Mouse (Mus musculus) ovary, adult 18-20 months (tissue): ENCODE measurements at regions not wholly inside any gene's neighbourhood (a gene's known extent, or its start where the extent isn't known, plus 50 kb on each side); places are given as distances from the start of the nearest gene placed in this dataset.

Experiments used
- DNase-seq: peaks from one replicate; pipeline ENCODE4 v3.0.0; 2022; ENCODE audit warnings: low spot score, mixed read lengths

DNA sequence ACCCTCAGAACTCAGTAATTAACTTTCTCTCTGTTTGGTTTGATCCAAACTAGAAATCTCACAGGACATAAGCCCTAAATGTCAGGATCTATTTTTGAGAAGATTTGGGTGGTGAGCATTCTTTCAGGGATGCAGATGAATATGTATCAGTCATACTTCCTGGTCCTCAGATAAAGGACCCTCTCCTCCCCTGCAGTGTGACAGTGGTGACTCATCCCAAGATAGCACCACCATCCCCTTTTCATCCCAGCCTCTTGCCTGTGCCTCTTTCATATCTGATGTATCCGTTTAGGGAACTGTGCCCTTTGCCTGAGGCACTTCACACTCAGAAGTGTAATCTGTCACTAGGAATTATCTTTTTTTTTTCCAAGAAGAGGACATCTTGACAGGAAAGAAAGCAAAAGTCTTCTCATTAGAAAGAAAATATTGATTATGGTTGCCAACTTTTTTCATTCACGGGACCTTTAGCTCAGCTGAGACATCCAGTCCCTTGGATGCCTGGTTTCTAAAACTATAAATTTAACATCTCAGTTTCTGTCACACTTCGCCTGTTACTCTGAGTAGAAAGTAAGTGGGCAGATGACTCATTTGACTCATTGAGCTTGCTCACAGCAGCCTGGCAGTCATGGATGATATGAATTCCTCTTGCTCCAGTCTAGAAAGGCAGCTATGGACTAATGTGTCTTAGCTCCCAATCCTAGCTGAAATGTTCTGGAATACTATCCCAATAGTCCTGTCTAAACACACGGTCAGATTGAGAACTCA is 284.1 kb upstream of the Mctp2 start:
- DNase-seq: no peak

DNA sequence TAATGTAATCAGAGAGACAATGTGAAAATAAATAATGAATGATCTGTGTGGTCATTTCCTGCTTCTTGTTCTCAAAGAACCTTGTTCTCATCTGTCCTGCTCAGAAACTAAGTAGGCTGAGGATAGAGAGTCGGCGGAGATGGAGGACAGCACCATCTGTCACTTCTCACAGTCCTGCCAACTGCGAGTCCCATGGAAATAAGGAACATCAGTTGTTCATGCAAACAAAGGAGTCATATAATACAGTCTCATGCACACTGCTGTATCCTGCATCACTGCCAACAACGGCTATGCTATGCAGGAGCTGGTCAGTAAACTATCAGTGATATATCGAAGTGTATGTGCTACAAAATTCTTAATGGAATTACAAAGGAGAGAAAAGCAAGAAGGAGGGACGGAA is 285.7 kb upstream of the Mctp2 start:
- DNase-seq: no peak

DNA sequence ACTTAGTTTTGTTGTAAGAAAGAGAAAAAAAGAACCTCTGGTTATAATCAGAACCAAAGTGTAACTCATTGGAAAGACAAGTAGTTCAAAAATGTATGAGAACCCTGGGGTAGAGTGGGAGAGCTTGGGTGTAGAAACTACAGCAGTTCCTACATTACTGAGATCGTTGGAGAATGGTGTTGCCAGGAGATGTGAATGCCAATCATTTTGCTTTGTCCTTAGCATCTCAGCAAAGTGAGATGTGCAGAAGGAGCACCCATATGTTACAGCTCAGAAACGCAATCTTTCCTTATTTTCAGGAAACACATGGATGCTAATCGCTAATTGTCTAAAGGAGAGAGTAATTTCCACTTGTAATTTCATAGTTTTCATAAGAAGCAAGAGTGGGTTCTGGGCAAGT is 286.2 kb upstream of the Mctp2 start:
- DNase-seq: no peak

DNA sequence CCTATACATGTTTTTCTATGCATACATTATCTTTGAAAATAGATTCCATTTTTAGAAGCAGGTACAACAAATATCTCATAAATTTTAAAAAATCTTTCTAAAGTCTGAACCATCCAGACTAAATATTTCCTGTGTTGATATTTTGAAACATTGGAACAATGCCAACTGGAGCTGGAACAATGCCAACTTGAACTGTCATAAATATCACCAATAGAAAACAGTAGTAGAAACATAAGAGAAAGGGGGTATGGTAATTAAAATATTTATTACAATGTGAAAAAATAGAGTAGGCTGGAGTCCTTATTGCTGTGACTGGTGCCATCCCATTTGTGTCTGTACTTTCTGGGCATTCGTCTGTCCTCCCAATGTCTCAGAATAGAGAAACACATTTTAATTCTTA is 286.9 kb upstream of the Mctp2 start:
- no peak for DNase-seq

DNA sequence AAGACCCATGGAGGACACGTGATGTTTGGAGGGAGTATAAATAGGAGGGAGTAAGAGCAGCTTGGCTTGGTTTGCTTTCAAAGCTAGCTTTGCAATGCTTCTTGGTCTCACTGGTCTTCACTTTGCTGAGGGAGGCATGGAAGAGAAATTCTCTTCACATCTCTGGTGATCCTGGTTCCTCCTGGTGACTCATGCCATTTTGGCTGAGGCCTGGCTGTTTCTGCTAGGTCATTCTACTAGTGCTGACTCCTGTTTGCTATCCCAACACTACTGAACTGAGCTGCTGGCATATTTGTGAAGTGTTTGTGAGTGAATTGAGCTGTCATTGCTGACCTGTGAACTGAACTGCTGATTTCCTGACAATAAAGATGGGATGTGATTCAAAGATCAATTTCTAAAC is 288.3 kb upstream of the Mctp2 start:
- DNase-seq: no peak

DNA sequence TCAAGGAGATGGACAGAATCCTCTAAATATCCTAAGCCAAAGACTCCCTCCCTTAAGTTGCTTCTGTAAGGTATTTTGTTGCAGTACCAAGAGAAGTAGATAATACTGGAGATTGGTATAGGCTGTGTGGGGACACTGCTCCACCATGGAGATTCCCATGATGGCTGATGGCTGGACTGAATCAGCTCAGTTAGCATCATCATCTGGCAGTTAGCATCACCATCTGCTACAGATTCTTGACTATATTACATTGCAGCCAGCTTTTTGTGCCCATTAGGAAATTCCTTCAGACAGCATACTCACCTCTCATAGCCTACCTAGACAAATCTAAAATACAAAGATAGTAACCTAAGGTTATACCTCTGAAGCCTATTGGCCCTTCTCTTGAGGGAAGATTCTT is 290.6 kb upstream of the Mctp2 start:
- no peak for DNase-seq

DNA sequence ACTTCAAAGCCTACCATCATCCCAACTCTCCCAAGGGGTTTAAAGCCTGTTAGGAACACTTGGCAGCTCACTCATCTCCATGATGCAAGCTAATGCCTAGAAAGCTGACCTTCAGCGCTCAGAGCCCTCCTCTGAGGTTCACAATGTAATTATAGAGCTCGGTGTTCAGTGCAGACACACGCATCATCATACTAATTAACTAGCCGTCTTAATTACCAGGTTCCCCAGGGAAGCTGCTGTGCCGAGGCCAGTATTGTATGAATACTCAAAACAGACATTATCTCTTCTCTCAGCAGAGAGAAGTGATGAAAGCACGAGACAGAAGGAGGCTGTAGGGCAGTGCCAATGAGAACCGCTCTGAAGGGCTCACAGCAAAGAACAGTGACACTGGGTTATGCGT is 295.5 kb upstream of the Mctp2 start:
- DNase-seq: no peak

DNA sequence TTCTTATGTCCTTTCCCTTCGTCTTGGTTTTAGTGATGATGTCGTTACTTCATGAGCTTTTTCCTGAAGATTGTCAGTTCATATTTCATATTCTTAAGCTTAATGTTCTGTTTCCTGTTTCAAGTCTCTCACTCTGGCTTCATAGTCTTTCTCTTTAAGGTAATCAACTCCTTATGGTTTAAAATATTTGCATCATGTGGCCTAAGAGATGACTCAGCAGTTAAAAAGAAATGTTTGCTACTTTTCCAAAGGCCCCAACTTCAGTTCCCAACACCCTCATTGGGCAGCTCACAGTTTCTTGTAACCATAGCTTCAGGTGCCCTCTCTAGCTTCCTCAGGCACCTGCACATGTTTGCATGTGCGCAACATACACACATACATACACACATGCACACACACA is 303.4 kb upstream of the Mctp2 start:
- no peak for DNase-seq

DNA sequence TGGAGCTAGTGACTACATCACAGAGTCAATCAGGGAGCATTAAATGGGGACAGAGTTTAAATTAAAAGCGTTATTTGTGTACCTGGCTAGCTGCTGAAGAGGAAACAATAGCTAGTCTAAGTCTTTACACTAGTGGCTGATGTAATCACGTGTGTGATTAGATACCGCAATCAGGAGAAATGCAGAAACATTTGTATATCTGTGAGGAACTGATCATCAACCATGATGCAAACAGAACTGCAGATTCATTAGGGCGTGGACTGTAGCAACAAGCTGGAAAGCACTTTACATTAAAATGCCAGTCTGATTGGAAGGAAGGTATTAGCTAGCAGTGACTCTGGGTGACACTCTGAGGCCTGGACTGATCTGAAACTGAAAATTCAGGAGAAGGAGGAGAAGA is 308.8 kb upstream of the Mctp2 start:
- no peak for DNase-seq

DNA sequence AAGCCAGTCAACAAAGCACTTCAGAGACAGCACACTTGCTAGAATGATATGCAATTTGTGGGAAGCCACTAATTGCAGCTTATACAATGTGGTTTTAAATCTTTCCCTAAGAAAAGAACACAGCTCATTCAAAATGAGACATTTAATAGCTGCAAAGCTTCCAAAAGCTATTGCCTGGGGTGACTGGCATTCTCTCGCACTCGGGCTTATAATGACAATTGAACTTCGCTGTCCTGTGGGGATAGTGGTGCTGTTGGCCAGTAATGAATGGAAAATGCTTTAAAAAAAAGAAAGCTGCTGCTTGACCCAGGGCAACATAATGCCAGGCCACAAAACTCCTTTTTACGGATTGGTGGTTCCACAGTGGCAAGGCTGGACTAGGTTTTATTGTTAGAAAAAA is 321.0 kb upstream of the Mctp2 start:
- no peak for DNase-seq

DNA sequence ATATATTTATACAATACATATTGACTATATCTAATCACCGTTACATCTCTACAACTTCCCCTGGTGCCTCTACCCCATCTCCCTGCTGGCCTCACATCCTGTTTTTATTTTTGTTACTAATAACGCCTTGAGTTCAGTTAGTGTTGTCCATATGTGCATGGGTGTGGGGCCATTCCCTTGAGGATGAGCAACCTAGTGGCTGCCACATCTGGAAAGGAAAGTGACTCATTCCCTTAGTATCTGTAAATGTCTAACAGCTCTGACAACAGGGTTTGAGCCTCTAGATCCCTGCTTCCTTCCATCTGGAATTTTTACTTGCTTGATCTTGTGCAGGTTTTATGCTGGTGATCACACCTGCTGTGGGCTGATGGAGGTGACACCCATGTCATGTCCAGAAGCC is 333.2 kb upstream of the Mctp2 start:
- DNase-seq: no peak

DNA sequence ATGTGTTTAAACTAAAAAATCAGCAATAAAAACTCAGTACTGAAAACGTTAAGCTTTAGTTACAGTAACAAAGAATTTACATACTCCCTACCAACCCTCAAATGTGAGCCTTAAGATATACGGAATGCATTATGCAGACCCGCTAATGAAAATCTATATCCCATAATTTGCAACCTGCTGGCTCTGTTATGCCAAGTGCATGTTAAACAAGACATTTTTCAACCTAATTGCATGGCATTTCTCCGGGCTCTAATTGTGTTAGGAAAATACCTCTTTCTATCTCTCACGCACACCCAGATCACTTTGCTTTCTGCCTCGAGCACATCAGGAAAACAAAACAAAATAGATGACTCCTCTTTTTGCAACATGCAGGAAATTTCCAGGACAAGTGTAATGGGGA is 368.6 kb upstream of the Mctp2 start:
- DNase-seq: no peak

DNA sequence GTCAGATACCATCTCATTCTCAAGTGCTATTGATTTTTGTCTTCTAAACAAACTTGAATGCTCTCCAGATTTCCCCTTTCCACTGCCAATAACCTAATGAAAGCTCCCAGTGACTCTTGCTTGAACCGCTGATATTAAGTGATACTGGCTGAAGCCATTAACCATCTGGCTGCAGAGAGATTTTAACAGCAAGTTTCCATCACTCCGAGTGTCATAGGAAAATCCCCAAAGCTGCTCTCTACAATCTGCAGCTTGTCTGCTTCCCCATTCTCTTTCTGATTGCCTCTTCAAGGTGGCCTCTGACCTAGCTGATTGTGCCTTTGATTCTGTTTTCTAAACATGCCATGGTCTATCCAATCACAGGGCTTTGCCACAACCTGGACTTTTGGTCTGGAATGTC is 379.4 kb upstream of the Mctp2 start:
- DNase-seq: no peak

DNA sequence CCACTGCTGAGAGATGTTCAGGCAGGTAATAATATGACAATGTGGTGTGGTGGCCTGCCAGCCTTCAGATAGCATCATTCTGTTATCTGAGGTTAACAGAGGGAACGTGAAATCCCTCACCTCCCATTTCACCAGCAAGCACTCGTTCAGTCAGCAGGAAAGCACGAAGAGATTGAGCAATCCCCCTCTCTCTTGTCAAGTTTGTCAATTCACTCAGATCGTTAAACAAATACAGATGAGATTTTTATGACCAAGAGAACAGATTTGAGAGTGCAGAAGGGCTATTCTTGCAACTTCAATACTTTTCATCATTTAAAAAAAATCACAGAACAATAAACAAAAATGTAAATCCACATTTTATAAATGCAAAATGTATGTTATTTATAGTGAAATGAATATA is 380.9 kb upstream of the Mctp2 start:
- DNase-seq: no peak

DNA sequence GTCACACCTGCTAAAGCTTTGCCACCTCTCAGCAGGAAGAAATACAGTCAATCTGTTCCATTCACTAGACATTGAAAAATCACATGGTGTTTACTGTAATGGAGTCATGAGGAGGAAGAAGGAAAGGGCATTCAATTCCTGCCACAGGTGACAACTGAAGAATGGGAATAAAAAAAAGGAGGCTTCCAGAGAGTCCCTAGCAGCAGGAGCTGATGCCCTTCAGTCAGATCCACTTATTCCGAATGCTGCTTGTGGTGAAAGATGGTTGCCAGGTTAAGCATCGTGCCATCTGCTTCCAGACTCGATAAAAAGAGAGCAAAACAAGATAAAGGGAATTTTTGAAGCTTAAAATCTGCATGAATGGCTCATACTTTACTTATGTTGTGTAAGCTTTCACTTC is 385.0 kb upstream of the Mctp2 start:
- no peak for DNase-seq

DNA sequence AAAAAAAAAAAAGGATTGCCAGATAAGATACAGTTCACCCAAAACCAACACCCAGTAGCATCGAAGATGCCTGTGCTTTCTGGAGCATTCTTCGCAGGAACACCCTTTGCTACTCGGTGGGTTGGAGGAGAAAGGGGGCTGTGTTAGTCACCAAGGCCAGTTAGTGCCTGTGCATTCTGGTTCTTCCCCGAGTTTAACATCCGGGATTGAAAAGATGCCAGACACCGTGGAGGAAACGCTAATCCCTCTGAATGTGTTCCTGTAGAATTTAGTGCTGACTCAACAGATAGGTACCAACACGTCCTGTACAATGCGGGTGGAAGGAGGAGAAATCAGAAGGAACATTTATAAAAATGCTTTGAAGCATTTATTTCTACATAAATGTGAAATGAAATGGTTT is 385.5 kb upstream of the Mctp2 start:
- DNase-seq: no peak

DNA sequence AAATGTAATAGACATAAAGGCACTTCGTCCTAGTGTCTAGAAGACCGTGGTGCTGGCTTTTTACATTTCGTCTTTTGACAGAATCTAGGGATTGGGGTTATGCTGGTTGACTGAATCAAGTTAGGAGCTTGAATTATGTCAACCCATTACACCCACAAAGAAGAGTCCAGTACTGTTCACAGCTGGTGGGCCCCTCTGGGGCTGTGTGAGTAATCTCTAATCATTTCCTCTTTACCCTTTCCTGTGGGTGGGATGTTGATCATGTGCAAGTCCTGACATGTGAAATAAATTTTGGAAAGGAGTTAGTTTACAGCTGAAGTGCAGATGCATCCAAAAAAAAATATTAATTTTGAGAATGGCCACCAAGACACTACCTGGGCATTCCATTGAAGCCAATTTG is 390.3 kb upstream of the Mctp2 start:
- DNase-seq: no peak

DNA sequence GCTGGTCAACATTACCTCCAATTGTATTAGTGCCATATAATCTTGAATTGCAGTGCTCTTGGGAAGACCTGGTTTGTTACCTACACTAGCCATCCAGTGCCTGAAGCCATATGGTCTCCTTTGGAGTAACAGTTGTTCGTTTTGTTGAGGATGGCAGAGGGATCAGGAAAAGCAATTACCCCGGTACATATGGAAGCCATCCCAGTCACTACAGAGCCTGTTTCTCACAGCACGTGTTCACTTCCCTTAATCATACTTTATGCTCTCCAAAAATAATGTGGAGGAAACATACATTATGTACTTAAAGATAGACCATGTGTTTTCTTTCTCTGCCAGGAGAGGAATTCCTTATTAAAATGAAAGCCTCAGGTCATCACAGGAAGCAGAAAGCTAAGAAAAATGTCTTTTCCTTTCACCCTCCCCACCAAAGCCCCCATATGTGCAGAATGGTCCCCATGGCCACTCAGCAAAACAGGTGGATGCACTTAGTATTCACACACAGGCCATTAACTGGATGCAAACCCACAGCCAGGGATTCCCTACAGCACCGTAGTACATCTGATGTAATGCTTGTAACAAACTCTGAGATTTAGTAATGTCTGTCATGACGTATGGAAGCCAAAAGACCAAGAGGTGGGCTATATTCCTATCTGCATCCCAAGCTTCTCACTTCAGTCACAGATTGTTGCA is 397.4 kb upstream of the Mctp2 start:
- no peak for DNase-seq

DNA sequence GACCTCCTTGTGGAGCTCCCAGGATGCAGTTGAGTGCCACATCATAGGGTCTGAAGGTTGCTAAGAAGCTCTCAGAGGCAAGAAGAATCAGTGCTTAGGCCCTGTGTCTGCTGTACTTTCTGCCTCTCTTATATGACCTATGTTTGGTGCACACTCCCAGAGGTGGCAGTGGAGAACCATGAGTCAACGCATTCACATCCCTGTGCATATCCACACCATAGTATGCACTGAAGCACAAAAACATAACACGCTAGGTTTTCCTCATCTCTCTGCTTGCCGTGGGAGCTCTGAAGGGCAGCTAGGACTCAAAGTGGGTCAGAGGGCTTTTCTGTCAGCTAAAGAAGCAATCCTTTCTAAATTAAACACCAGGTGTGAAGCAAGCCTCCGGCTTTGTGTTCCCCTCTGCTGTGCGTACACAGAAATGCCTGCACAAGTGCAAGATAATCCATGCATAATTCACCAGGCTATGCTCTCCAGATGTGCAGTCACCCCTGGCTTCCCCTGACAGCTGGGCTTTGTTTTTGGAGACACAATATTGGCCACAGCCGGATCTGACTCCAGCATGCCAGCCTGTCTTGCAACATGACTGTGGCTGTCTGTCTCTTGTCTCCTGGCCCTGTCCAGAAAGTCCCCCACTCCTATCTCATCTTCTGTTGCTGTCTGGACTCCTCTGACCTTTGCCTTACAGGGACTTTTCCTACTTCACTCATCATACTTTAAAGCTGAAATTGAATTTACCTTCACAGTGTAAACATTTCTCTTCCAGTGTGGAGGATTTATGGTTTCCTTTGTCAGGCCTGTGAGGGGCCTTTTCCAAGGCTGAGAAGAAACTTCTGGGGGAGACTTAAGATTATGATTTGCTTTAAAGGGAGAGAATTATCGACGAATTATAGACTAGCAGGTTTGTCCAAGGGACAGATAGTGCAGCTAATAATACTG is 405.1 kb upstream of the Mctp2 start:
- DNase-seq: no peak

DNA sequence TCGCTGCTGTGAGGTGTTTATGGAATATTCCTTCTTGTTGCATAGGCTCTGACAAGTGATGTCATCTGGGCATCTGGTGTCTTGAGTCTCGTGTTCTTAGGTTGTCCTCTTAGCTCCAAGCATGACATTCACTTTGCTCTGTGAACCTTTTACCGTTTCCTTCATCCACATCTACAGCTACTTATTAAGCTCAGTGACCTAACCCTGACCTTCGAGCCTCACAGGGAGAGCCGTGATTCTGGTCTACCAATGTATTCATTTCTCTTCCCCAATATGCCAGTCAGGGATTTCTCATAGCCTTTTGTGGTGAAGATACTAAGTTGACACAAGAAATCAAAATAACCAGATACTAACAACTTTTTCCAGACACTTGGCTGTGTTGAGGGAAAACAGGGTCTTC is 409.0 kb upstream of the Mctp2 start:
- DNase-seq: no peak

DNA sequence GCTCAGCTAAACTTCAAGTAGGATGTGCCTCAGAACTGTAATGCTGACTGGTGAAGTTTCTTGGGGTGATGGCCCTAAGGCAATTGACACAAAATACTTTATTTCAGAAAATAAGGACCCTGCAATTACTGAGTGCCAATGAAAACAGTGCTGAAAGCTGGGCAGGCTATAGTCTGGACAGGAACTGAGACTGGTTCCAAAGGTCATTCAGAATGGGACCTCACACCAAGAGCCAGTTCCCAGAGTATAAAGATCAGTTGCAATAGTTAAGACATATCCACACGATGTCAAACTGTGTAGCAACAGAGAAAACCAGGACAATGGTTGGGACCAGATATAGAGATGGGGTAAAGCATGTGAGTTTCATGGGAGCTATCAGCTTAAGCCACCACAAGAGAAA is 409.6 kb upstream of the Mctp2 start:
- DNase-seq: no peak

DNA sequence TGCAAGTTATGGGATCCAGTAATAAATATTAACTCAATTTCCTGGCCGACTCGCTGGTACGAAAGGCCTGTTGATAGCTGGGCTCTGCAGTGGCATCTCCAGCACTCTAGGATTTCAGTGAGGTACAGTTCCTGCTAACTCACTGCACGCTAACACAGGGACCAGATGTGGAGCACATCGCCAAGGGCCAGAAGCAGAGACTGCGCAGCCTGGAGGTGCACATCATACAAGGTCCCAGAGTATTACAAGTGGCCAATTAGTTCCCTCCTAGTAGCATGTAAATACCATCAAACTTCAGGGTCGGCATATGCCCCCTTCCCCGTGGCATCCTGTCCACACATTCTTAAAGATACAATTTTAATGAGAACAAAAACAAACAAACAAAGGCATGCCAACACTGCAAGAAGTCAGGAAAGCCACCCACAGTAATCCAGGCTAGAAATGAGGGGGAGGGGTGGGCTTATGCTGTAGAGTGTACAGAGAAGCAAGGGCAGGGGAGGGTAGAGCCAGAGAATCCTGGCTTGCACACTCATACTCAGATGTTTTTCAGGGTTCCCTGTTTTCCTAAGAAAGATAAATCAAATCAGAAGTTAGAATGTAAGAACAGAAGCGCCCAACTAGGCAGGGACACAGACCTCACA is 419.9 kb upstream of the Mctp2 start:
- no peak for DNase-seq
